Mouse (Mus musculus) heart, postnatal 36 days (tissue): ENCODE data around the gene Dtx4. TPM values are rescaled to one million over a fixed set of nuclear protein-coding genes. Genes with fewer than 3 reads are reported as not detected.
A peak's percentile ranks its signal among the peaks of the same experiment; 100 is the strongest.

Experiments
- DNase-seq, 2 experiments: peaks; one replicate each; pipeline ENCODE4 v3.0.0; 2021 to 2022
- intact Hi-C: fragments of 180-260 bp; cut with DNase I; formaldehyde crosslinking; loops from one replicate; pipeline ENCODE4 v1.15.1; 2025
- total RNA-seq, 2 experiments: library from RNA; stranded (reverse); gene quantifications; 2 replicates each; pipeline ENCODE4 v1.2.3; 2021

Dtx4 gene
- total RNA-seq, 2 experiments from 2014 or later, result 6.4 to 7.8 TPM

- intact Hi-C loops, result no loop called here
- no peak for DNase-seq
These were observed 5.0 kb downstream of the Dtx4 start for GRCm38 (mm10) chr19:12496241-12496640.

DNA sequence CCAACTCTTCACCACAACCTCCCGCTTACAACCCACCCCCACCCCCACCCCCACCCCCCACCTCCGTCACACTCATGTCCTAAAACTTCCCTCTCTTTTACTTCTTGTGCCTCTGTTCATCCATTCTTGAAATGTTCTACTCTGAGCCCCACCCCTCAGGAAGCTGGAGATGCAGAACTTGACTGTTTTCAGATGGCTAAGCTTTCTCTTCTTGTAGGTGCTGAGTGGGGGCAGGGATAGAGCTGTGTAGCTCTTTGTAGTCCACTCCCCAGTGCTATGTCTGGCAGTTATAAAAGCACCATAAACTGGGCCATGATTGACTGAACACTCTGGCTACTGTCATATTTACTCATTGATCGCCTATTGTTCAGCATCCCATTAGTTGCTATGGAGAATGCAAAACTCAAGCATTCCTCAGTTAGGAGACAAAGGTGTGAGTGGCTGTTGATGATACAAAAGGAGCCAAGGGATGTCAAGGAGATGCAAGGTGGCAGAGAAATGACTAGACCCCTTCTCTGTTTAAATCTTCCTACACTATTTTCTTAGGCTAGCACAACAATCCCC is 6.2 kb downstream of the Dtx4 start:
- DNase-seq, result no peak
- intact Hi-C loops, result no loop called here

GRCm38 (mm10) chr19:12494187-12494458 is 7.1 kb downstream of the Dtx4 start:
- no peak for DNase-seq
- intact Hi-C loops, result no loop called here

DNA sequence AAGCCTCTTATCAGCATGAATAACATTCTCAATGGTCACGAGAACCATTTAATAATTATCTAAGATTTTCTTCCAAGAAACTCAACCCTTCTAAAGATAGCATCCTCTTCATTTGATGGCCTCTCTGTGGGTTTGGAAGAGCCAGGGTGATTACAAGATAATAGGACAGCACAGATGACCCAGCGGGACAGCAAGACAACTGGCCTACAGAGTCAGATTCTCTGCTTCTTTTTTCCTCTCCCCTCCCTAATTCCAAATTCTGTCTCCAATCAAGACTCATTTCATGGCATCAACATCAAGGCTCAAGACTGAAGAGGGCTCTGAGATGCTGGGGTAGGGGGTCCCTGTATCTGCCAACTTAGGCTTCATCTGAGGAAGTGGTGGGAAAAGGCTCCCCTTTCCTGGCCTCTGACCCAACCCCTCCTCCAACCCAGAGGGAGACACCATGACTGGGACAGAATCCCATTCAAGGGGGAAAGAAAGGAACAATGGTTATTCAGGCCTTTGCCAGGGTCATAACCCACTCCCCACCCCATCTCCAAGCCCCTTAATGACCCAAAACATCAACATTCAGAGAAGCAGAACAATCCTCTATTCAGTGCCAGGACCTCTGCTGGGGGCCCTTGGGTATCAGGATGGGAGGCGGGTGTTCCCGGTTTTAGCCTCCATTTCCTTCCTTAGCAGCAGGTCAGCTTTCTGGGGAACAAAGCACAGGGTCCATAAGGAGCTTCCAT is 7.6 kb downstream of the Dtx4 start:
- intact Hi-C loops, result no loop called here
- no peak for DNase-seq

DNA sequence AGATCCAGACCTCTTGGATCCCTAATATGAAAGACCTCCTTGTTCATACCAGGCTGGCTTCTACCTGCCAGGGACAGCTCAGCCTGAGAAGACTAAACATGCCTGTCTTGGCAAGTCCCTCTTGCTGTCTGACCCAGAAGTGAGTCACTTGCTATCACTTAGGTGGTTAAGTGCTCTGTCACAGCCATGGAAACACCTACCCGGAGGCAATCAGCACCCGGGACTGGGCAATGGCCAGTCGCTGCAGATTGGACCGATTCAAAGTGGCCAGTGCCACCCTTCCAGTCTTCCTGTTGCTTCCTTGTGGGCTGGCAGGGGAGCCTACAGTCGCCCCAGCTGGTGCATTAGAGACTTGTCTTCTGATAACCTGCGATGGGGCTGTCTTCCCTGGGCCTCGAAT is 9.6 kb downstream of the Dtx4 start:
- intact Hi-C loops, result no loop called here

DNA sequence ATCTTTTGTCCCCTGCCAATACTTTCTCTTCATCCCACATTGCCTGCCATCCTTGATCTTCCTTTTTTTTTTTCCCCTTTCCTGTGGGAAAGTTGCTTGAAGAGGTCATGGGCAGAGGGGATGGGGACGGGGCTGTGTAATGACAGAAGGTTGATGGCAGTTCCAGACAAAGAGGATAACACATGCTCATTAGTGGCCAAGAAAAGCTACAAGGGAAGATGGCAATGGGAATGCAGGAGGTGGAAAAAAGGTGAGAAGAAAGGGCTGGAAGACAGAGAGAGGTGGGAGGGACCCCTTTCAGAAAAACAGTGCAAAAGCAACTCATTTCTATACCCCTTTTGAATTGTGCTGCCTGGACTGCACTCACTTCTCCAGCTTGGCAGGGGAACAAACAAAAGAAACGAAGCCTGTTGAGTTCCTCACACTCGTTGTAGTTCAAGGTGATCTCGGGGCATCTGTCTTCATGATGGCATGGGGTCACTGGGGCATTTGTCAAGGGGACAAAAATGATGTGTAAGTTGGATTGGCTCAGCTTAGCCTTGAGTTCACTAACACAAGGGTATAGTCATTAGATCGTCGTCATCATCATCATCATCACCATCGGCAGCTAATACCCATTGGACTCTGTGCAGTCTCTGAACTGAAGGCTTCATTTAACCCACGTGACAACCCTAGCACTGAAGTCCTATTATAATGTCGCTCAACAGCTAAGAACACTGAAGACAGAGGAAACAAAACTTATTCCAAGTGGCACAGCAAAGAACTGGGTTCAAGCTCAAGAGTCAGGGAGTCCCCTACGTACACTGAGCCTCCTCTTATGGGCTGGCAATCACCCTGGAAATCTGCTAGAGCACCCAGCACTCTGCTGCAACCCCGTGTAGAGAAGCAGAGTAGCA is 11.3 kb downstream of the Dtx4 start:
- DNase-seq, result no peak
- intact Hi-C loops, result no loop called here

More for the DNA sequence above, 9.6 kb downstream of the Dtx4 start:
- no peak for DNase-seq

DNA sequence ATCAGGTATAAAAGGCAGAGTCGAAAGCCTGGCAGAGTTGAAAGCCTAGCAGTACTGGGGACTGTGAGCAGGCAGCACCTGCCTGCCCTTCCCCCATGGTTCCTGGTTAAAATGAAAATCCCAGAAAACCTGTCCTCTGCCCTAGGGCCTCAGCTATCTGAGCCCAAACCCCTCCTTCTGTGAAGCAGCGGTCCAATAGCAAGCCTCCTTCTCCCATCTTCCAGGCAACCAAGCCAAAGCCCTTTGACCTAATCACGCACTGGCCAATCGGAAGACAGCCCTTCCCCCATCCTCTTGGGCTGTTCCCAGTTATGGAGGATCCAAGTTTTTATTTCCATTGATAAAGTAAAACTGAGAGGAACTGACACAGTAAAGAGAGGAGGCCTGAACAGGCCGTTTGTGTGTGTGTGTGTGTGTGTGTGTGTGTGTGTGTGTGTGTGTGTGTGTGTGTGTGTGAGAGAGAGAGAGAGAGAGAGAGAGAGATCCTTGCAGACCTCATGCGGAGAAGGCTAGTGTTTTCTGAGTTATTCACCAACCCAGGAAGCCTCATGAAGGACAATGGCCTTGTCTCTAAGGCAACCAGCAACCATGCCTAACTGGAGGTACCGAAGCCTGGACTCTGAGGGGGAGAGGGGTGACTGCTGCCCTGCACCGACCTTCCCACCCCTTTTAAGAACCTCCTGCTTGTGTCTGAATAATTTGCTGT is 12.1 kb downstream of the Dtx4 start:
- intact Hi-C loops, result no loop called here

DNA sequence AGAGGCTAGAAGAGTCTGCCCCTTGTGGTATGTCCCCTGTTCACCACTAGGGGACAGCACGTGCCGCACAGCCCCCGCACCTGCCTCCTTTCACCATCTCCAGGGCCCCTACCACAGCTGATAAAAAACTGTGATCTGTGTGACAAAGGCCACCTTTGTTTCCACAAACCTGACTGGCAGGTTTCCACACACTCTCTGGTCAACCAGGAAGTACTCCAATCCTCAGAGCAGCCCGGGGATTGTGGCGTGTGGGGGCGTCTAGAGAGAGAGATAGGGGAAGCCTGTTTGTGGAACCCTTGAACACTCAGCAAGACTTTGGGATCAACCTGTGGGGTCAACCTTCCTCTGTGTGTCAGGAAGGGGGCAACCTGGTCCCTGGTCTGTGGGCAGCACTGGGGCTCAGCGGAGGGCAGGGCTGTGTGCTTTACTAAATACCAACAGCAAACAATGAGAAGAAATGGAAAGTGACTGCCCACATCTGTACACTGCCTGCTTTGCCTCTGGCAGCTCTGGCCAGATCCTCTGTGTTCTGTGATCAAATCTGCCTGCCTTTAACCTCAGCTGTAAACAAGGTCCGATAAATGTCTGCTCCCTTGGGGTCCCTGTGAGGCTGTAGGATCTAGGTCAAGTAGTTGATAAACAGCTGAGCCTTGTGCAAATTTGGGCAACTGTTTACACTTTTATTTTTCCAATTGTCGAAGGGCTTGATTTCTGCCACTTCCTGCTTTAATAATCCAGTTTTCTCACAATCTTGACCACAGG is 12.9 kb downstream of the Dtx4 start:
- intact Hi-C loops, result no loop called here
- DNase-seq, result no peak

More for the DNA sequence above, 12.1 kb downstream of the Dtx4 start:
- DNase-seq, result no peak

- no peak for DNase-seq
- intact Hi-C loops, result no loop called here
These were observed 13.6 kb downstream of the Dtx4 start for GRCm38 (mm10) chr19:12487511-12488204.

DNA sequence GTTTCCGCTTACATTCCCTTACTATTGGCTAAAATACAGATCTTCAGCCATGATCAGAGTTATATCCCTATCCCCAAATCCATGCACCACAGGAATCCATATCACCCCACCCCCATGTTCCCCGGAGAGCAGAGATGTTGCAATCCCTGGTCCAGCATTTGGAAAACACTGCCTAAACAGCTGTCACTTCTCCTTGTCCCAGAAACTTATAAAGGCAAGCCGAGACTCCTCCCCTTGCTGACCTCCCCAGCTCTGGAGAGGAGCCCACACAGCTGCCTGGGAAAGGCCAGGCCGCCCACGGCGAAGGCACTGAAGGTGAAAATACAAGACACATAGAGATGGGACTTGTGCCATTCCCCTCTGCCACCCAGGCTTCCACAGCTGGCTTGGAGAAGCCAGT is 14.4 kb downstream of the Dtx4 start:
- peak; percentile 76 to 85 for DNase-seq

GRCm38 (mm10) chr19:12485631-12486030 is 15.6 kb downstream of the Dtx4 start:
- intact Hi-C loops, result no loop called here
- DNase-seq, result no peak

More for the DNA sequence above, 14.4 kb downstream of the Dtx4 start:
- intact Hi-C loops, result no loop called here

DNA sequence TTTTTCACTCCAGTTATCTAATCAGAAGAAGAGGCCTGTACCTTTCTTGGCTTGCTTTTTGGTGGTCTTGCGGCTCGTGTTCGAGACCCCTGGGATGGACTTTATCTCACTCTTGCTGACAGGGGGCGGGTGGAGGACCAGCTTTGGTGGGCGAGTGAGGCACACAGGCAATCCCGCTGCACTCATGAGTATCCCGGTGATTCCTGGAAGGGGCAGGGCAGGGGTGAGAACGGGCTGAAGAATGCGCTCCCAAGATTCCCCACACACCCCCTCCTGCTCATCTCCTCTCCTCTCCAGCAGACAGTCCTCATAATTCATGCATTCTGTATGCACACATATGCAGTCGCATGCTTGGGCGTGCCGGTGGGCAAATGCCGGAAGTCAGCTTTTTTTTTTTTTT is 16.0 kb downstream of the Dtx4 start:
- DNase-seq, result no peak
- intact Hi-C loops, result no loop called here

DNA sequence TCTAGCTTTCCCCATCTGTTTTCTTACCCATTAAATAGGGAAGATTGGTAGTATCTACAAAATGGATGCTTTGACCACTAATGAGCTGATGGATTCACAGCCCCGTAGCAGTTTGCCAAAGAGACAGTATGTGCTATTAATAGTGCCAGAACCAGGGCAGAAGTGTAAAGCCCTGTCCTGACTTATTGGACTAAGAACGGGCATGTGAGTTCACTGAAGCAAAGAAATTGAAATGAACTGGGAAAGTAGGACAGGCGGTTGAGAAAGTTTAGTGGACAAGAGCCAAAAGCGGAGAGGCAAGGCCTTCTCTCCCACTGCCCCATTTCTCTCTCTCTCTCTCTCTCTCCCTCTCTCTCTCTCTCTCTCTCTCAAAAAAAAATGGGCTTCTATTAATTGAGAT is 17.0 kb downstream of the Dtx4 start:
- intact Hi-C loops, result no loop called here
- no peak for DNase-seq

GRCm38 (mm10) chr19:12483782-12484181 is 17.5 kb downstream of the Dtx4 start:
- intact Hi-C loops, result no loop called here
- no peak for DNase-seq

DNA sequence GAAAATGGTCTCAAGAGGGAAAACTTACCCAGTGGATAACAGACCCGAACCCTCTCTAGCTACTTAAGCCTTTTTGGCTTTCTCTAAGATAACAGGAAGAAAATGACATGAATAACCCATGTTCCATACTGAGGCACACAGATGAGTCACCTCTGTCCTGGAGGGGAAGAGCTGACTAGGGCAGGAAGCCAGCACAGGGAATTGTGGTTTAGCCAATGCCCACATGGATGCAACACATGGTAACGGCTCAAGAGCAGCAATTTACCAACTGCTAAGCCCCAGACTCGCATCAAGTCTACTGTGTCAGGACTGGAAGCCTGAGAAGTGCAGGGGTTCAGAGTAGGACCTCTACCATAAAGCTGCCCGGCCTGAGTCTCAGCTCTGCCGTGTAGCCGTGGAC is 22.9 kb downstream of the Dtx4 start:
- intact Hi-C loops, result no loop called here
- no peak for DNase-seq

GRCm38 (mm10) chr19:12476721-12477270 is 24.5 kb downstream of the Dtx4 start:
- no peak for DNase-seq

GRCm38 (mm10) chr19:12475380-12476250 is 25.6 kb downstream of the Dtx4 start:
- DNase-seq, result peak; percentile 86 to 87
- intact Hi-C loops, result no loop called here

More at GRCm38 (mm10) chr19:12476721-12477270, 24.5 kb downstream of the Dtx4 start:
- intact Hi-C loops, result no loop called here

GRCm38 (mm10) chr19:12473951-12474350 is 27.3 kb downstream of the Dtx4 start:
- intact Hi-C loops, result no loop called here
- peak in 1 of 2 experiments; percentile 2 for DNase-seq
